Mouse (Mus musculus): ENCODE measurements around the gene Zfyve28. TPM values are rescaled to one million over a fixed set of nuclear protein-coding genes. Genes with fewer than 3 reads are reported as not detected.

Gene Zfyve28
- total RNA-seq, 1 experiment from 2014 or later = 0.67 TPM

- ATAC-seq (replicated peaks; ENCODE audit: insufficient number of reproducible peaks, low FRiP score, low TSS enrichment, poor library complexity, severe bottlenecking) = no peak
Measured at GRCm38 (mm10) chr5:34289286-34289685, 1.0 kb upstream of the Zfyve28 start.

DNA sequence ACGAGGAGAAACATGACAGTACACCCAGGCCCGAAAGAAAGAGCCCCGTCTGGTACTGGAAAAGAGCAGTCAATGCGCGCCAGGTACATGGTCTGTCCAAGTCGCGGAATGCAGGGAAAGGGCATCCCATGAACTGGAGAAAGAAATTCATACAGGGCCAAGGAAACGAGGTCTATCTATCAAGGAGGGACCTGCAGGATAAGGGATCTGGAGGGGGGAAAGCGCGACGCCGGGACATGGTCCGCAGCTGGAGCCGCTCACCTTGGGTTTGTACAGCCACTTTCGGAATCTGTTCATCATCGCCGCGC, 457 bp downstream of the Zfyve28 start:
- no peak for ATAC-seq (replicated peaks; ENCODE audit: insufficient number of reproducible peaks, low FRiP score, low TSS enrichment, poor library complexity, severe bottlenecking)

GRCm38 (mm10) chr5:34287001-34287837, 1.0 kb downstream of the Zfyve28 start:
- peak; percentile 23; the same call in 1 of the 2 replicates for ATAC-seq (replicated peaks; ENCODE audit: insufficient number of reproducible peaks, low FRiP score, low TSS enrichment, poor library complexity, severe bottlenecking)

- ATAC-seq (replicated peaks; ENCODE audit: insufficient number of reproducible peaks, low FRiP score, low TSS enrichment, poor library complexity, severe bottlenecking) = no peak
Measured at GRCm38 (mm10) chr5:34286516-34286915, 1.7 kb downstream of the Zfyve28 start.

DNA sequence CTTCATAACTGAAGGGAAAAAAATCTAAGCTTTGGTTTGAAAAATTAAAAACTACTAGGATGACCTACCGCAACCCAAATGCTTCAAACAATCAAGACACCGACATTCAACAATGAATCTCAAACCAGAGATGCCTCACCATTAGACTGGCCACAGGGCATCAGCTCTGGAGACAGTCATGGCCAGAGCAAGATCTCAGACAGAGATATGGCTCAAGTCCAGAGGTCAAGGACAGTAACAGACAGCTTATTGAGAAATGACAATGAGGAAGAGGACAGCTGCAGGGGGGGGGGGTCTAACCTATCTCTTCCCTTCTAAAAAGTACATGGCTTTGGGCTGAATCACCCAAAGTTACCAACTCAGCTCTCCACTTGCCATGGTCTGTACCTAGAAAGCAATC, 3.0 kb downstream of the Zfyve28 start:
- 0 out of 2 replicates have a peak, but pooled peaks have one; percentile 20 for ATAC-seq (replicated peaks; ENCODE audit: insufficient number of reproducible peaks, low FRiP score, low TSS enrichment, poor library complexity, severe bottlenecking)

- no peak for ATAC-seq (replicated peaks; ENCODE audit: insufficient number of reproducible peaks, low FRiP score, low TSS enrichment, poor library complexity, severe bottlenecking)
Measured at GRCm38 (mm10) chr5:34284156-34284750, 4.0 kb downstream of the Zfyve28 start.

GRCm38 (mm10) chr5:34283355-34283754, 4.9 kb downstream of the Zfyve28 start:
- ATAC-seq (replicated peaks; ENCODE audit: insufficient number of reproducible peaks, low FRiP score, low TSS enrichment, poor library complexity, severe bottlenecking) = no peak

DNA sequence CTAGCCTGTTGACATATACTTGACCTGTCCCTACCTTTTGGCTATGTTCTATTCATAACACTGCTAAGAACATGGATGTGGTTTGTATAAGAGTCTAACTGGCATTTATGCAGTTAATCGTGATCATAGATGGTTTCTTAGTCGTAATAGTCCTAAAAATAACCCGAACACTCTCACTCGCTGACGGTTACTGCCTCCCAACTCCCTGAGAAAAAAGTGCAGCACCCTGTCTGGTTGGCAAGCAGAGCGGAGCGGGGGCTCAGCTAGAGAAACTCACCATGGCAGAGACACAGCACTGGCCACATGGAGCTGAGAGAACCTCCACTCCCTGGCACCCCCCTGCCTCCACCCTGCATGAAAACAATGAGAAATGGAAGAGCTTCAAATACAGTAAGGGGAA, 7.3 kb downstream of the Zfyve28 start:
- no peak for ATAC-seq (replicated peaks; ENCODE audit: insufficient number of reproducible peaks, low FRiP score, low TSS enrichment, poor library complexity, severe bottlenecking)

DNA sequence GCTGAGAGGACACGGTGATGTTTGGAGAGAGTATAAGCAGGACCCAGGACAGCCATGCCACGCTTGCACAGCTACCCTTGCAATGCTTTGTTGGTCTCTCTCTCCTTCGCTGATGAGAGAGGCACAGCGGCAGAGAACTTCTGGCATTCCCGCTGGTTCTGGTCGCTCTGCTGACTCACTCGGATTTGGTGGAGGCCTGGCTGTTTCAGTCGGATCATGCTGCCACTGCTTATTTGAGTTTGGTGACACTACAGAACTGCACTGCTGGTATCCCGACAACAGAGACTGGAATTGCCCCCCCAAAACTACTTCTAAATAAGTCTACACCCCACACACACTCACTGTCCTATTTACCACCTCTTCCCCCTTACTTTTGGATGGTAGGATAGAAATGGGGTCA, 9.0 kb downstream of the Zfyve28 start:
- no peak for ATAC-seq (replicated peaks; ENCODE audit: insufficient number of reproducible peaks, low FRiP score, low TSS enrichment, poor library complexity, severe bottlenecking)

DNA sequence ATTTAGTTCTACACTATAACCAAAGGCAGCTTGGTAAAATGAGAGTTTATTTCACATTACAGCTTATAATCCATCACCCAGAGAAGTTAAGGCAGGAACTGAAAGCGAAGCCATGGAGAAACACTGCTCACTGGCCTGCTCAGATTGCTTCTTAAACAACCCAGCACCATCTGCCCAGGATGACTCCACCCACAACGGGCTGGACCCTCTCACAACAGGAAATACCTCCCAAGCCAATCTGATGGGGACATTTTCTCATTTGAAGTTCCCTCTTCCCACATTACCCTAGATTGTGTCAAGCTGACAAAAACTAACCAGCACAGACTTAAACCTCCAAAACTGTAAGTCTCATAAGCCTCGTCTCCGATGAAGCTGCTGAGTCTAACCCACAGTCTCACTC, 10.2 kb downstream of the Zfyve28 start:
- peak; percentile 46; the same call in 1 of the 2 replicates for ATAC-seq (replicated peaks; ENCODE audit: insufficient number of reproducible peaks, low FRiP score, low TSS enrichment, poor library complexity, severe bottlenecking)

DNA sequence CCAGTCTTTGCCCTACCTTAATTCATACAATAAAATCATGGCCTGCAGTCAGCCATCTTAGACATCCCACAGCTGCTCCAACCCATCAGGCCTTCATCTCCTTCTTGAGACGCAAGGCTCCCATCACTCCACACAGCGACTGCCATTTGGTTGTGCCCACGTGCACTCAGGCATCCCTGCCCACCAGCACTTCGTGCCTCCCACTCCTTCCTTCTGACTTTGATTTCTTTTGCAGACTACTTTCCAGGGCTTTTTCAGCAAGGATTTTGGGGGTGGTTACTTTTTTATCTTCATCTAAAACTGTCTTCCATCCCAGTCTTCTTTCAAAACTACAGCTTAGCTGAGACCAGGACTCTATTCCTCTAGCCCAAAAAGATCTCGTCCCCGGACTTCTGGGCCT, 11.5 kb downstream of the Zfyve28 start:
- no peak for ATAC-seq (replicated peaks; ENCODE audit: insufficient number of reproducible peaks, low FRiP score, low TSS enrichment, poor library complexity, severe bottlenecking)

GRCm38 (mm10) chr5:34276191-34276590, 12.1 kb downstream of the Zfyve28 start:
- no peak for ATAC-seq (replicated peaks; ENCODE audit: insufficient number of reproducible peaks, low FRiP score, low TSS enrichment, poor library complexity, severe bottlenecking)

DNA sequence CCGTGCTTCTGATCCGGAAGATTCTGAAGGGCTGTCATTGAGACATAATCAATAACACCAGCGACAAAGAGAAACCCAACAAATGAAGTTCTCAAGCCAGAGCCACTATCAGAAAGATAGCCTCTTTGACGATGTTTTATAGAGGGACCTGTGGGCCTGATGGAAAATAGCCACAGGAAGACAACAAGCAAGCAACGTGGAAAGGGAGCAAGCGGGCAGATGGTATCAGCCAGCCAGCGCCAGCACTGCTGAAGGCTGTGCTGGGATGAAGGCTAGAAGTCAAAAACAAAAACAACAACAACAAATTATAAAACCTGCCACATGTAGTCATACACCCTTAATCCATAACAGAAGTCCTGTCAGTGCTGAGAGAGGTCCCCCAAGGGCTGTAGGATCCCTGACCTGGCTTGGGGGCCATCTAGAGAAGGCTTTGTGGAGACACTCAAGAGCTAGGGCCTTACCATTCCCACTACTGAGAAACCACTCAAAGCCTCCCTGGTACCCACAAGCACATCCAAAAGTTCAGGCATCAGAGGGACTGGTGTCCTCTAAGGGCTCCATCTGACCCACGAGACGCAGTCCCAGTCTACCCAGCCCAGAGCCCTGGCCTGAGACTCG, 13.5 kb downstream of the Zfyve28 start:
- ATAC-seq (replicated peaks; ENCODE audit: insufficient number of reproducible peaks, low FRiP score, low TSS enrichment, poor library complexity, severe bottlenecking) = no peak

DNA sequence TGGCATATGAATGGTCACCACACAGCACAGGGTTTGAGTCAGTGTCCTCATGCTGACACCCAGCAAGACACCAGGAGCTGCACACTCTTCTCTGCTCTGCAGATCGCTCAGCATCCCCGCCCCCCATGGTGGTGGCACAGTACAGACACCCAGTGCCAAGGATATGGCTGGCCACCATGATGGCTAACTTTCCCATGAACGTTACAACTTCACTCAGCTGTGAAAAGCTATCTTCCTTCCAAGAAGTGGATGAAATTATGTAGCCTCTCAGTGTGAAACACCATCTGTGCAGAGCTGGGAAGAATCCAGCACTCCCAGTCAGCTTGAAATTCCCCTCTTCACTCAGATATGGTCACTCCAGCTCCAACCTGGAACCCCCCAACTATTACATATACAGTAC, 14.0 kb downstream of the Zfyve28 start:
- no peak for ATAC-seq (replicated peaks; ENCODE audit: insufficient number of reproducible peaks, low FRiP score, low TSS enrichment, poor library complexity, severe bottlenecking)

GRCm38 (mm10) chr5:34273251-34273681, 15.0 kb downstream of the Zfyve28 start:
- no peak for ATAC-seq (replicated peaks; ENCODE audit: insufficient number of reproducible peaks, low FRiP score, low TSS enrichment, poor library complexity, severe bottlenecking)

DNA sequence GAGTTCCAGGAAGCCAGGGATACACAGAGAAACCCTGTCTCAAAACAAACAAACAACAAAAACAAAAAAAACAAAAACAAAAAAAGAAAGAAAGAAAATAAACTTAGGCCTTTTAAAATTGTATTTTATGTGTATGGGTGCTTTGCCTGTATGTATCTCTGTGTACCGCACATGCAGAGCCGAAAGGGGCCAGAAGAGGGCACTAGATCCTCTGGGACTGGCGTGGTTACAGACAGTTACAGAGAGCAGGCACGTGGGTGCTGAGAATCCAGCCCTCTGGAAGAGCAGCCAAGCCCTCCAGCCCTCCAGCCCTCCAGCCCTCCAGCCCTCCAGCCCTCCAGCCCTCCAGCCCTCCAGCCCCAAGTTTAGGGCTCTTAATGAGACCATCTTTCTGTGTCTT, 16.5 kb downstream of the Zfyve28 start:
- ATAC-seq (replicated peaks; ENCODE audit: insufficient number of reproducible peaks, low FRiP score, low TSS enrichment, poor library complexity, severe bottlenecking) = peak; percentile 62; the same call in 1 of the 2 replicates

- ATAC-seq (replicated peaks; ENCODE audit: insufficient number of reproducible peaks, low FRiP score, low TSS enrichment, poor library complexity, severe bottlenecking) = no peak
Measured at GRCm38 (mm10) chr5:34269921-34270465, 18.3 kb downstream of the Zfyve28 start.

GRCm38 (mm10) chr5:34269197-34269920, 18.9 kb downstream of the Zfyve28 start:
- no peak for ATAC-seq (replicated peaks; ENCODE audit: insufficient number of reproducible peaks, low FRiP score, low TSS enrichment, poor library complexity, severe bottlenecking)

DNA sequence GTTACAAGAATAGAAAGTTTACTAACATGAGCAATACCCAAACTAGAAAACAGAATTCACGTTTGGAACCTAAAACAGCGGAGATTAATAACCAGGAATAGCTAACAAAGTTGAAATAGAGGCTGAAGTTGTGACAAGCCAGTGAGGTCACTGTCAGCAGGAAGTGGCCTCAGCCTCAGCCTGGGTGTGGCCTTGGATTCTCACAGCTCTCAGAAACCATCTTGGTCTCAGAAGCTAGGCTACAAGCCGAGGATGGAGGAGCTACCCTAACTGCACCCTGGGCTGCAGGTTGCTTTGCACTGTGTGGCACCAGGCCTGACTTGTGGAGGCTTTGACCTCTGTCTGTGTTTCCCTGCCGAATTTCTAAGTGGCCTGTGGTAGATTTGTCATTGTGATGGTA, 22.2 kb downstream of the Zfyve28 start:
- ATAC-seq (replicated peaks; ENCODE audit: insufficient number of reproducible peaks, low FRiP score, low TSS enrichment, poor library complexity, severe bottlenecking) = peak; percentile 82

All from monocyte, adult 5-6 weeks (primary cell).